Mouse (Mus musculus): ENCODE data around the gene Zfp3. TPM values are rescaled to one million over a fixed set of nuclear protein-coding genes. Genes with fewer than 3 reads are reported as not detected.

Zfp3 gene
- polyA plus RNA-seq, 1 experiment from 2014 or later = 4.9 TPM

GRCm38 (mm10) chr11:70731178-70731577 is 32.8 kb upstream of the Zfp3 start:
- whole genome bisulfite sequencing = 54% methylated on average over 5 of the region's 5 CpGs
- H3K4me1 ChIP-seq (replicated peaks; ENCODE audit: control insufficient read depth, insufficient read depth, low read length) = no peaks in the 10 kb centered on the region
- no peaks in the 10 kb centered on the region for H3K27me3 ChIP-seq (ENCODE audit: control insufficient read depth, insufficient read depth, low read depth, low read length)
- no peak overlapping the region for H3K9ac ChIP-seq (ENCODE audit: low read length)
- H3K4me2 ChIP-seq (ENCODE audit: low read depth, low read length) = no peak overlapping the region
- no peaks in the 10 kb centered on the region for H3K9me3 ChIP-seq (ENCODE audit: control insufficient read depth, low read length)
- H3K27ac ChIP-seq (ENCODE audit: low read length) = no peak overlapping the region
- H3K36me3 ChIP-seq (ENCODE audit: control insufficient read depth, insufficient read depth, low read length) = peaks cover 23% of the 10 kb centered on the region
- ATAC-seq (ENCODE audit: low read depth) = no peak
- H3K4me3 ChIP-seq (ENCODE audit: low read length) = no peak overlapping the region

GRCm38 (mm10) chr11:70733256-70733655 is 30.8 kb upstream of the Zfp3 start:
- Histone ChIP-seq H3K4me1 (replicated peaks; ENCODE audit: control insufficient read depth, insufficient read depth, low read length) (no peaks in the 10 kb centered on the region), H3K4me2 (ENCODE audit: low read depth, low read length) (no peak overlapping the region), H3K27ac (ENCODE audit: low read length) (no peak overlapping the region), H3K27me3 (ENCODE audit: control insufficient read depth, insufficient read depth, low read depth, low read length) (no peaks in the 10 kb centered on the region), H3K9ac (ENCODE audit: low read length) (no peak overlapping the region), H3K36me3 (ENCODE audit: control insufficient read depth, insufficient read depth, low read length) (peaks cover 7% of the 10 kb centered on the region; the same call in 1 of the 2 replicates), H3K9me3 (ENCODE audit: control insufficient read depth, low read length) (no peaks in the 10 kb centered on the region), H3K4me3 (ENCODE audit: low read length) (no peak overlapping the region)
- WGBS = 54% methylated on average over 5 of the region's 5 CpGs
- ATAC-seq (ENCODE audit: low read depth) = no peak

- ATAC-seq (ENCODE audit: low read depth) = no peak
- WGBS = 46% methylated on average over 5 of the region's 5 CpGs
These were observed 26.3 kb upstream of the Zfp3 start for GRCm38 (mm10) chr11:70737749-70738148.

GRCm38 (mm10) chr11:70741603-70742002 is 22.4 kb upstream of the Zfp3 start:
- ATAC-seq (ENCODE audit: low read depth) = no peak
- 77% methylated on average over 3 of the region's 3 CpGs for WGBS
- H3K9ac ChIP-seq (ENCODE audit: low read length) = no peak overlapping the region

More at GRCm38 (mm10) chr11:70737749-70738148, 26.3 kb upstream of the Zfp3 start:
- Histone ChIP-seq H3K4me1 (replicated peaks; ENCODE audit: control insufficient read depth, insufficient read depth, low read length) (no peaks in the 10 kb centered on the region), H3K27me3 (ENCODE audit: control insufficient read depth, insufficient read depth, low read depth, low read length) (no peaks in the 10 kb centered on the region), H3K27ac (ENCODE audit: low read length) (no peak overlapping the region), H3K4me2 (ENCODE audit: low read depth, low read length) (no peak overlapping the region), H3K36me3 (ENCODE audit: control insufficient read depth, insufficient read depth, low read length) (no peaks in the 10 kb centered on the region), H3K9ac (ENCODE audit: low read length) (no peak overlapping the region), H3K4me3 (ENCODE audit: low read length) (no peak overlapping the region), H3K9me3 (ENCODE audit: control insufficient read depth, low read length) (no peaks in the 10 kb centered on the region)

GRCm38 (mm10) chr11:70742117-70742516 is 21.9 kb upstream of the Zfp3 start:
- no peaks in the 10 kb centered on the region for H3K4me1 ChIP-seq (replicated peaks; ENCODE audit: control insufficient read depth, insufficient read depth, low read length)
- H3K27me3 ChIP-seq (ENCODE audit: control insufficient read depth, insufficient read depth, low read depth, low read length) = no peaks in the 10 kb centered on the region
- H3K36me3 ChIP-seq (ENCODE audit: control insufficient read depth, insufficient read depth, low read length) = no peaks in the 10 kb centered on the region
- H3K27ac ChIP-seq (ENCODE audit: low read length) = no peak overlapping the region
- no peak overlapping the region for H3K4me2 ChIP-seq (ENCODE audit: low read depth, low read length)
- H3K9ac ChIP-seq (ENCODE audit: low read length) = no peak overlapping the region
- H3K9me3 ChIP-seq (ENCODE audit: control insufficient read depth, low read length) = no peaks in the 10 kb centered on the region
- no peak overlapping the region for H3K4me3 ChIP-seq (ENCODE audit: low read length)
- ATAC-seq (ENCODE audit: low read depth) = no peak
- WGBS = 82% methylated on average over 7 of the region's 7 CpGs

More at GRCm38 (mm10) chr11:70741603-70742002, 22.4 kb upstream of the Zfp3 start:
- Histone ChIP-seq H3K4me3 (ENCODE audit: low read length) (no peak overlapping the region), H3K4me2 (ENCODE audit: low read depth, low read length) (no peak overlapping the region), H3K36me3 (ENCODE audit: control insufficient read depth, insufficient read depth, low read length) (no peaks in the 10 kb centered on the region), H3K4me1 (replicated peaks; ENCODE audit: control insufficient read depth, insufficient read depth, low read length) (no peaks in the 10 kb centered on the region), H3K27me3 (ENCODE audit: control insufficient read depth, insufficient read depth, low read depth, low read length) (no peaks in the 10 kb centered on the region), H3K9me3 (ENCODE audit: control insufficient read depth, low read length) (no peaks in the 10 kb centered on the region), H3K27ac (ENCODE audit: low read length) (no peak overlapping the region)

GRCm38 (mm10) chr11:70742581-70743459 is 21.2 kb upstream of the Zfp3 start:
- no peak overlapping the region for H3K27ac ChIP-seq (ENCODE audit: low read length)
- H3K9ac ChIP-seq (ENCODE audit: low read length) = no peak overlapping the region
- no peaks in the 10 kb centered on the region for H3K9me3 ChIP-seq (ENCODE audit: control insufficient read depth, low read length)
- ATAC-seq (ENCODE audit: low read depth) = no peak
- no peak overlapping the region for H3K4me3 ChIP-seq (ENCODE audit: low read length)
- no peaks in the 10 kb centered on the region for H3K4me1 ChIP-seq (replicated peaks; ENCODE audit: control insufficient read depth, insufficient read depth, low read length)
- no peaks in the 10 kb centered on the region for H3K36me3 ChIP-seq (ENCODE audit: control insufficient read depth, insufficient read depth, low read length)
- WGBS = 75% methylated on average over 12 of the region's 12 CpGs
- H3K27me3 ChIP-seq (ENCODE audit: control insufficient read depth, insufficient read depth, low read depth, low read length) = no peaks in the 10 kb centered on the region
- no peak overlapping the region for H3K4me2 ChIP-seq (ENCODE audit: low read depth, low read length)

- Histone ChIP-seq H3K9me3 (ENCODE audit: control insufficient read depth, low read length) (no peaks in the 10 kb centered on the region), H3K9ac (ENCODE audit: low read length) (no peak overlapping the region), H3K4me3 (ENCODE audit: low read length) (no peak overlapping the region), H3K27me3 (ENCODE audit: control insufficient read depth, insufficient read depth, low read depth, low read length) (no peaks in the 10 kb centered on the region), H3K4me2 (ENCODE audit: low read depth, low read length) (no peak overlapping the region), H3K27ac (ENCODE audit: low read length) (no peak overlapping the region), H3K4me1 (replicated peaks; ENCODE audit: control insufficient read depth, insufficient read depth, low read length) (no peaks in the 10 kb centered on the region), H3K36me3 (ENCODE audit: control insufficient read depth, insufficient read depth, low read length) (no peaks in the 10 kb centered on the region)
- 54% methylated on average over 7 of the region's 7 CpGs for WGBS
- no peak for ATAC-seq (ENCODE audit: low read depth)
These were observed 18.4 kb upstream of the Zfp3 start for GRCm38 (mm10) chr11:70745636-70746035.

- Histone ChIP-seq H3K36me3 (ENCODE audit: control insufficient read depth, insufficient read depth, low read length) (no peaks in the 10 kb centered on the region), H3K27ac (ENCODE audit: low read length) (no peak overlapping the region), H3K9me3 (ENCODE audit: control insufficient read depth, low read length) (no peaks in the 10 kb centered on the region), H3K9ac (ENCODE audit: low read length) (no peak overlapping the region), H3K27me3 (ENCODE audit: control insufficient read depth, insufficient read depth, low read depth, low read length) (no peaks in the 10 kb centered on the region), H3K4me1 (replicated peaks; ENCODE audit: control insufficient read depth, insufficient read depth, low read length) (no peaks in the 10 kb centered on the region), H3K4me2 (ENCODE audit: low read depth, low read length) (no peak overlapping the region), H3K4me3 (ENCODE audit: low read length) (no peak overlapping the region)
- no peak for ATAC-seq (ENCODE audit: low read depth)
- WGBS = 77% methylated on average over 4 of the region's 4 CpGs
These were observed 16.0 kb upstream of the Zfp3 start for GRCm38 (mm10) chr11:70747876-70748545.

- no peak overlapping the region for H3K4me2 ChIP-seq (ENCODE audit: low read depth, low read length)
- no peak overlapping the region for H3K9ac ChIP-seq (ENCODE audit: low read length)
- H3K27ac ChIP-seq (ENCODE audit: low read length) = no peak overlapping the region
- no peaks in the 10 kb centered on the region for H3K4me1 ChIP-seq (replicated peaks; ENCODE audit: control insufficient read depth, insufficient read depth, low read length)
- WGBS = 66% methylated on average over 4 of the region's 4 CpGs
- no peak for ATAC-seq (ENCODE audit: low read depth)
- H3K9me3 ChIP-seq (ENCODE audit: control insufficient read depth, low read length) = no peaks in the 10 kb centered on the region
- no peaks in the 10 kb centered on the region for H3K27me3 ChIP-seq (ENCODE audit: control insufficient read depth, insufficient read depth, low read depth, low read length)
- H3K36me3 ChIP-seq (ENCODE audit: control insufficient read depth, insufficient read depth, low read length) = no peaks in the 10 kb centered on the region
- no peak overlapping the region for H3K4me3 ChIP-seq (ENCODE audit: low read length)
These were observed 11.5 kb upstream of the Zfp3 start for GRCm38 (mm10) chr11:70752337-70753017.

All from lung, embryonic 16.5 days (tissue).